Mouse (Mus musculus) cerebellum, postnatal 14 days (tissue): ENCODE measurements around the gene Cacna1s.

ENCODE experiments used
- DNase-seq, 2 experiments: peaks; one replicate each; pipeline ENCODE4 v3.0.0; 2021; ENCODE audit warnings: mixed read lengths in 2 of 2

Cacna1s gene

DNA sequence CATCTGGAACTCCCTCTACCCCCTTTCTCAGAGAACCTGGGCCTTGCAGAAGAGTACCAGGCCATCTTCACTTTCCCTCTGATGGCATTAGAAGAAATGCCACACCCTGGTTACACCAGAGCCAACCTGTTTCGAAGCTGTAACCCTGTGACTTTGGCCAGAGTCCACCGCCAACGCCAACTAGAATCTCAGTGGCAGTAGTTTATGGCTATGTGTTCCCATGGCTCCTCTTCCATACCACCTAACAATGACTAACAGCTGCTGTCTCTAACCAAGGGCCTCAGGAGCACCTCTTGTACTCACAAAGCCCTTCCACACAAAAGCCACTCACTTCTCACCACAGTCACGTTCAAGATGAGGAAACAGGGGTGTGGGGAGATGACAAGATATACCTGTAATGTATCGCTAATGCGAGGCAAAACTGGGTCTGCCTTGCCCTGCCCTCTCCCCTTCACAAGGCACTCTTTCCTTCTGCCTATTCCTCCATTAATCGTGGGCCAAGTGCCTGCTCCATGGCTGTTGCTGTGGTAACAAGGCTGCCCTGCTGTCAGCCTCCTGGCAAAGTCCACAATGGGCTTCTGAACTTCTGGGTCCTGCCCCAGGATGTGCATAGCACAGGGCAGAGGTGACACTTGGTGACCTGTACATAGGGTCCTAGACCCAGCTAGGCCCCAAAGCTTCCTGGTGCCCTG, 67.2 kb downstream of the Cacna1s start:
- DNase-seq, result peak; percentile 46 to 52

DNA sequence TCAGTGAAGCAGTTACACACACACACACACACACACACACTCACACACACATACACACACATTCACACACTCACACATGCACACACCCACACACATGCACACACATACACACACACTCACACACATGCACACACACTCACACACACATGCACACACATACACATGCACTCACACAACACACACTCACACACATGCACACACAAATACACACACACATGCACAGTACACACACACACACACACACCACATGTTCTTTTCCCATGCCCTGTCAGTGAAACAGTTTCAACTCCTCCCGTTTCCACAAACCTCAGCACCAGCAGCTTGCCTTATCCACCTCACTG, 67.7 kb downstream of the Cacna1s start:
- DNase-seq, result no peak

DNA sequence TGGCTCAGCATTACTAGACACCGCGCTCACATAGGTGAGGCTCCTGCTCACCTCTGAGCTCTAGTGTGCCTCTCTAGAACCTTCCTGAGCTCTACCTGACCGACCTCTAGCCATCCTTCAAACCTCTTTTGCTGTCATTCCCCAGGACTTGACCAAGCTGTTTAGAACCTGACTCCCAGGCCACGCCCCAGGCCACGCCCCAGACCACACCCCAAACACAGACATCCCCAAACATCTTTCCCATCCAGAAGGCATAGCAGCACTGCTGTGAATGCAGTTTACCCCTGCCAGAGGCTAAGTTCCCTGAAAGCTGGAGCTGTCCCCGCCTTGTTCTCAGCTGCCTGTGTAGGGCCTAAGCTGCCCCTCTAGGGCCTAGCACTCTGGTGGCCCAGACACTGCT, 68.2 kb downstream of the Cacna1s start:
- DNase-seq, result no peak

- peak in 1 of 2 experiments; percentile 39 for DNase-seq
Observed at GRCm38 (mm10) chr1:136122030-136122429, 69.5 kb downstream of the Cacna1s start.

- no peak for DNase-seq
Observed at GRCm38 (mm10) chr1:136126159-136126765, 73.7 kb downstream of the Cacna1s start.

- DNase-seq, result no peak
Observed at GRCm38 (mm10) chr1:136126895-136127294, 74.3 kb downstream of the Cacna1s start.

GRCm38 (mm10) chr1:136127856-136128255, 75.3 kb downstream of the Cacna1s start:
- no peak for DNase-seq

GRCm38 (mm10) chr1:136128416-136128815, 75.9 kb downstream of the Cacna1s start:
- no peak for DNase-seq

GRCm38 (mm10) chr1:136128944-136129589, 76.5 kb downstream of the Cacna1s start:
- no peak for DNase-seq

- peak in 1 of 2 experiments; percentile 36 for DNase-seq
Observed at GRCm38 (mm10) chr1:136130107-136130506, 77.6 kb downstream of the Cacna1s start.

GRCm38 (mm10) chr1:136130951-136131558, 78.5 kb downstream of the Cacna1s start, which contains the start of gene Kif21b:
Gene Kif21b, plus strand, starts transcription at chr1:136131389.
- DNase-seq, result peak; percentile 93 to 96

- peak; percentile 52 to 68 for DNase-seq
Observed at GRCm38 (mm10) chr1:136131603-136132291, 79.2 kb downstream of the Cacna1s start.

GRCm38 (mm10) chr1:136132386-136133201, 80.0 kb downstream of the Cacna1s start:
- peak in 1 of 2 experiments; percentile 50 for DNase-seq

DNA sequence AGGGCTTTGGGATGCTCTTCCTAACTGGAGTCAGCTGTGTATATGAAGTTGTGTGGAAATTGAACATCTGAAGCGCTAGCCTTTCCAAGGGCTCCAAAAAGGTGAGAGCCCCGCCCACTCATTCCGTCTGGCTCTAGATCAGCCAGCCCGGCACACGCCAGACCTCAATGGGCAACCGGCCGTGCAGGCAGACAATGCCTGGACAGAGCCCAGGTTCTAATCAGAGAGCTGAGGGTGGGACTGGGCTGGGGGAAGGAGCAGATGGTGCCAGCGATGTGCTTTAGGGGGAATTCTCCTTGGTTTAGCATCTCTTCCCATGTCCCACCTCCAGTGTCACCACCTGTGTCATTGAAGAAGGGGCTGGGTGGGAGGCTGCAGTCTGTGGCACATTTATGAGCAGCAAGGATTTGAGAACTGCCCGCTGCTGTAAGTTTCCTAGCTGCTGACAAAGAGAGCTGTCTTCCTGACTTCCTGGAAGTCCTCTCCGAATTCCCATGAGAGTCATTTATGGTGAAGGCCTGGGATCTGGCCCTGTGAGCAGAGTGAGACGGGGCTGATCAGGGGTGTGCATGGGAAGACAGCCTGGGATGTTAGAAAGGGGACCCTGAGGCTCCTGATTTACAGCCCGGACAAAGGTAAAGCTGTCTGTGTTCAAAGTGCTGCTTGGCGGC, 81.2 kb downstream of the Cacna1s start:
- peak; percentile 78 to 81 for DNase-seq

- no peak for DNase-seq
Observed at GRCm38 (mm10) chr1:136134547-136134946, 82.0 kb downstream of the Cacna1s start.

- no peak for DNase-seq
Observed at GRCm38 (mm10) chr1:136135046-136135445, 82.5 kb downstream of the Cacna1s start.

DNA sequence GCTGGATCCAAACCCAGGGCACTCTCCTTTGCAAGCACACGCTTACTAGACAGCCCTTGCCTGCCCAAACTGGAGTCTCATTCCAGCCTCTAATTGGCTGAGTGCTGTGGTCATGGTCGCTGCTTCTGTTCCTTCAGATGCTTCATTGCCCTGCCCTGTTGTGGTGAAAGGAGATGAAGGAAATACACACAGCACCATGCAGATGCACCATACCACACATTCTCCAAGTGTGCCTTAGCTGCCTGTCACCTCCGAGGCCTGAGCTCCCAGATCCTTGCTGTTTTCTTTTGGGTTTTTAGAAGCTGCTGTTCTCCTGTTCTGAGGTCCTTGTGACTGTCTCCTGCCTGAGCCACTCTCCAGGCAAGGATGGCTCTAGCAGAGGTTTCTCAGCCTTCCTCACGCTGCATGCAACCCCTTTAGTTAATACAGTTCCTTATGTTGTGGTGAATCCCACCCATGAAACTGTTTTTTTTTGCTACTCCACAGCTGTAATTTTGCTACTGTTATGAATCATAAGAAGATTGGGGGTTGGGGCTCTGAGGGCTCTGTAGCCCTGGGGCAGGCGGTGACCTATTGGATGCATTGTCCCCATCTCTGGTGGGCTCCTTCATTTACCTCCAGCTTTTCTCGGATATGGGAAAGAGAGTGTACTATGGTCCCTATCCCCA, 83.4 kb downstream of the Cacna1s start:
- DNase-seq, result no peak

GRCm38 (mm10) chr1:136136547-136136946, 84.0 kb downstream of the Cacna1s start:
- no peak for DNase-seq

DNA sequence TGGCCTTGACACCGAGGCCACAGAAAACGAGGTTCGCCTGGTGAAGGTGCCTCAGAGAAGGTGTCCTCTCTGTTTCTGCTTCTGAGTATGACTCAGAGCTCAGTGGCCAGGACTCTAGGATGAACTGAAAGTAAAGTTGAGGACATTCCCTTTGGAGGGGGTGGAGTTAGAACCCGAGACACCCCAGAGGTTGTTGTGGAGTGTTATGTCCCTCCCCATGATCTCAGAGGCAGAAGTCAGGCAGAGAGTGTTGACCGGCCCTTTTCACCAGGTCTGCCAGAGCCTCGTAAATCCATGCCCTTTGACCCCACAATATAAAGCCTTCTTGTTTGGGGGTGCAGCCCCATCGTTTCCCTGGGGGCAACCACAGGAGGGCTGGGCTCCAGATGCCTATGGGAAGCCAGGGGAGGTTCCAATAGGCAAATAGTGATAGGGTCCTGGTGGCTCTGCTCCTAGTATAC, 84.6 kb downstream of the Cacna1s start:
- DNase-seq, result no peak

DNA sequence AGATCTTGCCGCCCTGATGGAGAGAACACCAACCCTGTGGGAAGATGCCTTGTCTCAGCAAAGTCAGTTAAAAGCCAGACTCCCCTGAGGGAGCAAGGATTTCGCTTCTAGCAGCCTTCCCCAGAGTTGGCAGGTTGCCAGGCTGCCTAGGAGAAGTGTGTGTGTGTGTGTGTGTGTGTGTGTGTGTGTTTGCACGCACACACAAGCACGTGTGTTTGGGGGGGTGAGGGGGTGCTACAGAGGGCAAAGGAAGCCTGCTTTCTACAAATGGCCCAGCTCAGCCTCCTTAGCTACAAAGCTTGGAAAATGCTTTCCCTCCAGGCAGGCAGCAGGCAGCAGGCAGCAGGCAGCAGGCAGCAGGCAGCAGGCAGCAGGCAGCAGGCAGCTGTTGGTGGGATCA, 85.0 kb downstream of the Cacna1s start:
- DNase-seq, result peak; percentile 59 to 77
